Mouse (Mus musculus): ENCODE measurements around the gene Pex19.
A peak's percentile ranks its signal among the peaks of the same experiment; 100 is the strongest.

Gene Pex19

GRCm38 (mm10) chr1:172126376-172127347 is at the start of gene Pex19:
TSS of gene Pex19 (plus strand) at chr1:172126755.
- DNase-seq (ENCODE audit: low spot score in 2 of 2), result peak; percentile 49 to 76

GRCm38 (mm10) chr1:172077981-172078380 is 48.6 kb upstream of the Pex19 start:
- DNase-seq (ENCODE audit: low spot score in 2 of 2), result no peak

- peak; percentile 79 to 89 for DNase-seq (ENCODE audit: low spot score in 2 of 2)
These were observed 44.3 kb upstream of the Pex19 start, which contains the start of the genes Copa and Ncstn for GRCm38 (mm10) chr1:172082101-172082898. TSS of gene Copa (plus strand) at chr1:172082529. TSS of gene Ncstn (minus strand) at chr1:172082795.

- no peak for DNase-seq (ENCODE audit: low spot score in 2 of 2)
These were observed 43.6 kb upstream of the Pex19 start for GRCm38 (mm10) chr1:172082899-172083445.

- DNase-seq (ENCODE audit: low spot score in 2 of 2), result no peak
These were observed 33.0 kb upstream of the Pex19 start for GRCm38 (mm10) chr1:172093522-172093921.

- DNase-seq (ENCODE audit: low spot score in 2 of 2), result no peak
These were observed 32.3 kb upstream of the Pex19 start for GRCm38 (mm10) chr1:172094295-172094694.

GRCm38 (mm10) chr1:172095202-172095601 is 31.4 kb upstream of the Pex19 start:
- DNase-seq (ENCODE audit: low spot score in 2 of 2), result no peak

- no peak for DNase-seq (ENCODE audit: low spot score in 2 of 2)
These were observed 27.1 kb upstream of the Pex19 start for GRCm38 (mm10) chr1:172099325-172100033.

- no peak for DNase-seq (ENCODE audit: low spot score in 2 of 2)
These were observed 22.9 kb upstream of the Pex19 start for GRCm38 (mm10) chr1:172103619-172104018.

- DNase-seq (ENCODE audit: low spot score in 2 of 2), result no peak
These were observed 21.5 kb upstream of the Pex19 start for GRCm38 (mm10) chr1:172105101-172105500.

- DNase-seq (ENCODE audit: low spot score in 2 of 2), result peak in 1 of 2 experiments; percentile 27
These were observed 18.6 kb upstream of the Pex19 start for GRCm38 (mm10) chr1:172107777-172108477.

GRCm38 (mm10) chr1:172116948-172117347 is 9.6 kb upstream of the Pex19 start:
- DNase-seq (ENCODE audit: low spot score in 2 of 2), result no peak

GRCm38 (mm10) chr1:172119100-172119499 is 7.5 kb upstream of the Pex19 start:
- no peak for DNase-seq (ENCODE audit: low spot score in 2 of 2)

GRCm38 (mm10) chr1:172119720-172120119 is 6.8 kb upstream of the Pex19 start:
- peak in 1 of 2 experiments; percentile 28 for DNase-seq (ENCODE audit: low spot score in 2 of 2)

GRCm38 (mm10) chr1:172122671-172123070 is 3.9 kb upstream of the Pex19 start:
- DNase-seq (ENCODE audit: low spot score in 2 of 2), result no peak

GRCm38 (mm10) chr1:172124572-172124971 is 2.0 kb upstream of the Pex19 start:
- no peak for DNase-seq (ENCODE audit: low spot score in 2 of 2)

GRCm38 (mm10) chr1:172127487-172127886 is 932 bp downstream of the Pex19 start:
- no peak for DNase-seq (ENCODE audit: low spot score in 2 of 2)

- DNase-seq (ENCODE audit: low spot score in 2 of 2), result no peak
These were observed 2.0 kb downstream of the Pex19 start for GRCm38 (mm10) chr1:172128563-172128962.

GRCm38 (mm10) chr1:172129108-172129507 is 2.6 kb downstream of the Pex19 start:
- DNase-seq (ENCODE audit: low spot score in 2 of 2), result peak in 1 of 2 experiments; percentile 21

GRCm38 (mm10) chr1:172129780-172130179 is 3.2 kb downstream of the Pex19 start:
- no peak for DNase-seq (ENCODE audit: low spot score in 2 of 2)

- no peak for DNase-seq (ENCODE audit: low spot score in 2 of 2)
These were observed 5.8 kb downstream of the Pex19 start for GRCm38 (mm10) chr1:172132319-172132718.

Data from cerebellum, postnatal 4 days (tissue).